Mouse (Mus musculus): ENCODE results near the gene 2210010C04Rik. TPM values are rescaled to one million over a fixed set of nuclear protein-coding genes. Genes with fewer than 3 reads are reported as not detected.

Gene 2210010C04Rik
- polyA plus RNA-seq, 1 experiment from 2014 or later = not detected

- Histone ChIP-seq H3K9me3 (no peaks in the 10 kb centered on the region), H3K36me3 (no peaks in the 10 kb centered on the region), H3K4me3 (no peak overlapping the region), H3K9ac (no peak overlapping the region), H3K27me3 (no peaks in the 10 kb centered on the region), H3K27ac (no peak overlapping the region), H3K4me2 (no peak overlapping the region), H3K4me1 (no peaks in the 10 kb centered on the region)
- ATAC-seq (ENCODE audit: borderline replicate concordance, extremely low read depth, low FRiP score, low TSS enrichment) = no peak
- WGBS = 81% methylated on average over 1 of the region's 1 CpGs
Observed at GRCm38 (mm10) chr6:41047961-41048360, 12.7 kb upstream of the 2210010C04Rik start.

GRCm38 (mm10) chr6:41047202-41047601 is 11.9 kb upstream of the 2210010C04Rik start:
- Histone ChIP-seq H3K9ac (no peak overlapping the region), H3K36me3 (no peaks in the 10 kb centered on the region), H3K27me3 (no peaks in the 10 kb centered on the region), H3K4me1 (no peaks in the 10 kb centered on the region), H3K9me3 (no peaks in the 10 kb centered on the region), H3K4me3 (no peak overlapping the region), H3K27ac (no peak overlapping the region), H3K4me2 (no peak overlapping the region)
- no peak for ATAC-seq (ENCODE audit: borderline replicate concordance, extremely low read depth, low FRiP score, low TSS enrichment)
- WGBS = 73% methylated on average over 1 of the region's 1 CpGs

- no peak for ATAC-seq (ENCODE audit: borderline replicate concordance, extremely low read depth, low FRiP score, low TSS enrichment)
- Histone ChIP-seq H3K9me3 (no peaks in the 10 kb centered on the region), H3K27me3 (no peaks in the 10 kb centered on the region), H3K9ac (no peak overlapping the region), H3K4me2 (no peak overlapping the region), H3K4me1 (no peaks in the 10 kb centered on the region), H3K4me3 (no peak overlapping the region), H3K27ac (no peak overlapping the region), H3K36me3 (no peaks in the 10 kb centered on the region)
- 56% methylated on average over 2 of the region's 2 CpGs for WGBS
Observed at GRCm38 (mm10) chr6:41046553-41046952, 11.2 kb upstream of the 2210010C04Rik start.

- Histone ChIP-seq H3K4me1 (no peaks in the 10 kb centered on the region), H3K27ac (no peak overlapping the region), H3K9me3 (no peaks in the 10 kb centered on the region), H3K36me3 (no peaks in the 10 kb centered on the region), H3K9ac (no peak overlapping the region), H3K4me3 (no peak overlapping the region), H3K4me2 (no peak overlapping the region), H3K27me3 (no peaks in the 10 kb centered on the region)
- 88% methylated on average over 1 of the region's 1 CpGs for WGBS
- ATAC-seq (ENCODE audit: borderline replicate concordance, extremely low read depth, low FRiP score, low TSS enrichment) = no peak
Observed at GRCm38 (mm10) chr6:41044753-41045152, 9.4 kb upstream of the 2210010C04Rik start.

- 59% methylated on average over 1 of the region's 1 CpGs for WGBS
- no peaks in the 10 kb centered on the region for H3K4me1 ChIP-seq
Observed at GRCm38 (mm10) chr6:41044314-41044713, 9.0 kb upstream of the 2210010C04Rik start.

GRCm38 (mm10) chr6:41032802-41033201 is 2.5 kb downstream of the 2210010C04Rik start:
- no peak for ATAC-seq (ENCODE audit: borderline replicate concordance, extremely low read depth, low FRiP score, low TSS enrichment)
- Histone ChIP-seq H3K4me1 (no peaks in the 10 kb centered on the region), H3K36me3 (no peaks in the 10 kb centered on the region), H3K27me3 (no peaks in the 10 kb centered on the region), H3K4me3 (no peak overlapping the region), H3K27ac (no peak overlapping the region), H3K9ac (no peak overlapping the region), H3K9me3 (no peaks in the 10 kb centered on the region), H3K4me2 (no peak overlapping the region)
- WGBS = 72% methylated on average over 6 of the region's 6 CpGs

More at GRCm38 (mm10) chr6:41044314-41044713, 9.0 kb upstream of the 2210010C04Rik start:
- Histone ChIP-seq H3K4me2 (no peak overlapping the region), H3K27ac (no peak overlapping the region), H3K4me3 (no peak overlapping the region), H3K27me3 (no peaks in the 10 kb centered on the region), H3K9ac (no peak overlapping the region), H3K9me3 (no peaks in the 10 kb centered on the region), H3K36me3 (no peaks in the 10 kb centered on the region)
- ATAC-seq (ENCODE audit: borderline replicate concordance, extremely low read depth, low FRiP score, low TSS enrichment) = no peak

GRCm38 (mm10) chr6:41032231-41032630 is 3.1 kb downstream of the 2210010C04Rik start:
- no peak overlapping the region for H3K4me2 ChIP-seq
- H3K36me3 ChIP-seq = no peaks in the 10 kb centered on the region
- H3K27ac ChIP-seq = no peak overlapping the region
- no peak overlapping the region for H3K9ac ChIP-seq
- no peak overlapping the region for H3K4me3 ChIP-seq
- H3K27me3 ChIP-seq = no peaks in the 10 kb centered on the region
- ATAC-seq (ENCODE audit: borderline replicate concordance, extremely low read depth, low FRiP score, low TSS enrichment) = no peak
- H3K9me3 ChIP-seq = no peaks in the 10 kb centered on the region
- H3K4me1 ChIP-seq = no peaks in the 10 kb centered on the region
- WGBS = 74% methylated on average over 3 of the region's 3 CpGs

GRCm38 (mm10) chr6:41030821-41031220 is 4.5 kb downstream of the 2210010C04Rik start:
- H3K27me3 ChIP-seq = no peaks in the 10 kb centered on the region
- no peak overlapping the region for H3K27ac ChIP-seq
- no peak overlapping the region for H3K4me2 ChIP-seq
- no peaks in the 10 kb centered on the region for H3K9me3 ChIP-seq
- no peak for ATAC-seq (ENCODE audit: borderline replicate concordance, extremely low read depth, low FRiP score, low TSS enrichment)
- H3K9ac ChIP-seq = no peak overlapping the region
- no peak overlapping the region for H3K4me3 ChIP-seq
- no peaks in the 10 kb centered on the region for H3K36me3 ChIP-seq
- H3K4me1 ChIP-seq = no peaks in the 10 kb centered on the region
- WGBS = 80% methylated on average over 3 of the region's 3 CpGs

GRCm38 (mm10) chr6:41027053-41027452 is 8.3 kb downstream of the 2210010C04Rik start:
- no peak overlapping the region for H3K4me3 ChIP-seq
- H3K9me3 ChIP-seq = no peaks in the 10 kb centered on the region
- no peak overlapping the region for H3K9ac ChIP-seq
- H3K4me2 ChIP-seq = no peak overlapping the region
- no peaks in the 10 kb centered on the region for H3K4me1 ChIP-seq
- no peaks in the 10 kb centered on the region for H3K27me3 ChIP-seq
- ATAC-seq (ENCODE audit: borderline replicate concordance, extremely low read depth, low FRiP score, low TSS enrichment) = no peak
- H3K27ac ChIP-seq = no peak overlapping the region
- no peaks in the 10 kb centered on the region for H3K36me3 ChIP-seq
- WGBS = 25% methylated on average over 2 of the region's 2 CpGs

GRCm38 (mm10) chr6:41025873-41026650 is 9.2 kb downstream of the 2210010C04Rik start:
- no peak overlapping the region for H3K27ac ChIP-seq
- H3K4me2 ChIP-seq = no peak overlapping the region
- no peaks in the 10 kb centered on the region for H3K9me3 ChIP-seq
- 61% methylated on average over 2 of the region's 2 CpGs for WGBS
- H3K36me3 ChIP-seq = no peaks in the 10 kb centered on the region
- H3K4me3 ChIP-seq = no peak overlapping the region
- no peaks in the 10 kb centered on the region for H3K27me3 ChIP-seq
- no peaks in the 10 kb centered on the region for H3K4me1 ChIP-seq
- H3K9ac ChIP-seq = no peak overlapping the region
- no peak for ATAC-seq (ENCODE audit: borderline replicate concordance, extremely low read depth, low FRiP score, low TSS enrichment)

GRCm38 (mm10) chr6:41019140-41019539 is 16.2 kb downstream of the 2210010C04Rik start:
- no peak overlapping the region for H3K9ac ChIP-seq
- H3K27ac ChIP-seq = no peak overlapping the region
- 77% methylated on average over 2 of the region's 2 CpGs for WGBS
- no peaks in the 10 kb centered on the region for H3K9me3 ChIP-seq
- no peaks in the 10 kb centered on the region for H3K4me1 ChIP-seq
- H3K36me3 ChIP-seq = no peaks in the 10 kb centered on the region
- no peaks in the 10 kb centered on the region for H3K27me3 ChIP-seq
- H3K4me3 ChIP-seq = no peak overlapping the region
- ATAC-seq (ENCODE audit: borderline replicate concordance, extremely low read depth, low FRiP score, low TSS enrichment) = no peak
- no peak overlapping the region for H3K4me2 ChIP-seq

- Histone ChIP-seq H3K9ac (no peak overlapping the region), H3K27ac (no peak overlapping the region), H3K27me3 (no peaks in the 10 kb centered on the region), H3K36me3 (no peaks in the 10 kb centered on the region), H3K4me1 (no peaks in the 10 kb centered on the region), H3K9me3 (no peaks in the 10 kb centered on the region), H3K4me3 (no peak overlapping the region), H3K4me2 (no peak overlapping the region)
- WGBS = 65% methylated on average over 2 of the region's 2 CpGs
- no peak for ATAC-seq (ENCODE audit: borderline replicate concordance, extremely low read depth, low FRiP score, low TSS enrichment)
Observed at GRCm38 (mm10) chr6:41018629-41019028, 16.7 kb downstream of the 2210010C04Rik start.

Data from lung, embryonic 15.5 days (tissue).